Mouse (Mus musculus) frontal cortex, postnatal 14 days (tissue): Measurements from ENCODE around the gene Tnpo1.
"Not testable (repeated sequence)": the region's sequence is repeated elsewhere in the genome, so short reads cannot be mapped to it uniquely, and the experiment has no call there.

Experiments used
- DNase-seq, 2 experiments: peaks; one replicate each; pipeline ENCODE4 v3.0.0; 2022; ENCODE audit warnings: low spot score in 2 of 2

Tnpo1 gene

GRCm38 (mm10) chr13:98817766-98818165, 108.4 kb downstream of the Tnpo1 start:
- no peak for DNase-seq

- DNase-seq, result not testable (repeated sequence)
Observed at GRCm38 (mm10) chr13:98816981-98817660, 109.1 kb downstream of the Tnpo1 start.

- DNase-seq, result no peak
Observed at GRCm38 (mm10) chr13:98816571-98816970, 109.6 kb downstream of the Tnpo1 start.

- DNase-seq, result peak; percentile 94
Observed at GRCm38 (mm10) chr13:98815147-98815785, 110.9 kb downstream of the Tnpo1 start, which contains the start of gene Fcho2. Gene Fcho2, minus strand, starts transcription at chr13:98815449.

- DNase-seq, result peak in 1 of 2 experiments; percentile 46
Observed at GRCm38 (mm10) chr13:98814275-98815040, 111.7 kb downstream of the Tnpo1 start.

GRCm38 (mm10) chr13:98813596-98814274, 112.4 kb downstream of the Tnpo1 start:
- no peak for DNase-seq

- DNase-seq, result no peak
Observed at GRCm38 (mm10) chr13:98813167-98813566, 113.0 kb downstream of the Tnpo1 start.

GRCm38 (mm10) chr13:98812285-98812684, 113.9 kb downstream of the Tnpo1 start:
- DNase-seq, result no peak

GRCm38 (mm10) chr13:98810143-98810542, 116.0 kb downstream of the Tnpo1 start:
- DNase-seq, result no peak

- no peak for DNase-seq
Observed at GRCm38 (mm10) chr13:98809087-98809486, 117.1 kb downstream of the Tnpo1 start.

- no peak for DNase-seq
Observed at GRCm38 (mm10) chr13:98804480-98804879, 121.7 kb downstream of the Tnpo1 start.

- DNase-seq, result no peak
Observed at GRCm38 (mm10) chr13:98803699-98804098, 122.5 kb downstream of the Tnpo1 start.

- no peak for DNase-seq
Observed at GRCm38 (mm10) chr13:98802957-98803356, 123.2 kb downstream of the Tnpo1 start.

GRCm38 (mm10) chr13:98795511-98795910, 130.7 kb downstream of the Tnpo1 start:
- no peak for DNase-seq

- no peak for DNase-seq
Observed at GRCm38 (mm10) chr13:98792864-98793263, 133.3 kb downstream of the Tnpo1 start.

GRCm38 (mm10) chr13:98791693-98792092, 134.5 kb downstream of the Tnpo1 start:
- DNase-seq, result no peak
